9 mouse cellular contexts compared by ENCODE assay signal in the genomic region with DNA sequence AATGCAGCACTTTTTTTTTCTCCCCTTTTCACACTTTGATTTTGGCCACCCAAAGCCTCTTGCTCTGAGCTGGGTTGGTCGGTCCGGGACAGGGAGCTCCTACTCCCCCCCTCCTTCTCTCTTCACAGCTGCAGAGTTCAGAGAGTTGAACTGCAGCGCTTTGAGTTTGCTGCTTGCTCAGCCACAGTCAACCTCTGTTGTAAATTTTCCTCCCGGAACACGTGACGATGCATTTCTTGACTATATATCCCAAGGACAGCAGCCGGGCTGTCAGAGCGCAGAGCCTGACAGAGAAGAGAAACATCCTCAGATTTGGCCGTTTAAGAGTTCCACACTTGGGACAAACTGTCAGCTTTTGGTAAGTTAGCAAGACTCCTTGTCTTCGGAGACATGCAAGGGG. TPM values are rescaled to one million over a fixed set of nuclear protein-coding genes. Genes with fewer than 3 reads are reported as not detected.
DNase-seq lines count a peak whose midpoint lies in the region; ATAC-seq and TF ChIP-seq lines count a peak whose summit lies in the region.
"Had no signal": no experiment of that assay in that cellular context is flagged by ENCODE, and none has a peak within 500 bp of the region (broad histone marks: within the 10 kb centered on the region; RNA-seq: fewer than 3 reads in every experiment).

A gene (plus strand): TSS at position 120 of the 400 bp plus-strand sequence.

- no peaks in the 10 kb centered on the region for H3K9me3 ChIP-seq in liver, embryonic 12.5 days (replicated peaks)
- no peaks in the 10 kb centered on the region for H3K9me3 ChIP-seq in stomach, embryonic 14.5 days (ENCODE audit: control insufficient read depth, low read depth, low read length)
- H3K9me3 ChIP-seq: forebrain, embryonic 12.5 days had no signal

- no peak for TF ChIP-seq POLR2A in liver, adult 2 months (IDR thresholded peaks at IDR 0.05; ENCODE audit: extremely low read depth, insufficient read depth, low read length)
- TF ChIP-seq POLR2A in thymus, adult 2 months (IDR thresholded peaks at IDR 0.05; ENCODE audit: control insufficient read depth, extremely low read depth, insufficient read depth, low read length, poor library complexity), result no peak

- no peak within 1 kb of the TSS for H3K4me2 ChIP-seq in liver, embryonic 12.5 days
- peak within 1 kb of the TSS; percentile 30 for H3K4me2 ChIP-seq in stomach, embryonic 14.5 days (replicated peaks; ENCODE audit: low read depth, low read length)
- H3K4me2 ChIP-seq: forebrain, embryonic 12.5 days had no signal

- no peaks in the 10 kb centered on the region for H3K36me3 ChIP-seq in liver, adult 2 months (ENCODE audit: control insufficient read depth, insufficient read depth, low read length)
- no peaks in the 10 kb centered on the region for H3K36me3 ChIP-seq in liver, embryonic 12.5 days
- no peaks in the 10 kb centered on the region for H3K36me3 ChIP-seq in stomach, embryonic 14.5 days (ENCODE audit: control insufficient read depth, insufficient read depth, low read length)
- no peaks in the 10 kb centered on the region for H3K36me3 ChIP-seq in thymus, adult 2 months (ENCODE audit: control insufficient read depth, insufficient read depth, low read length)
- H3K36me3 ChIP-seq: forebrain, embryonic 12.5 days had no signal

- H3K4me3 ChIP-seq in liver, adult 2 months (ENCODE audit: insufficient read depth, low read depth, low read length), result 0 out of 2 replicates have a peak within 1 kb of the TSS, but pooled peaks have one; percentile 3
- no peak within 1 kb of the TSS for H3K4me3 ChIP-seq in liver, embryonic 12.5 days
- H3K4me3 ChIP-seq in stomach, embryonic 14.5 days (ENCODE audit: low read depth, low read length), result peak within 1 kb of the TSS; percentile 8; the same call in 1 of the 2 replicates
- no peak within 1 kb of the TSS for H3K4me3 ChIP-seq in thymus, adult 2 months (ENCODE audit: control insufficient read depth, insufficient read depth, low read length)
- H3K4me3 ChIP-seq: forebrain, embryonic 12.5 days had no signal

- H3K27ac ChIP-seq in liver, adult 2 months (replicated peaks; ENCODE audit: insufficient read depth, low read depth, low read length), result no peak within 1 kb of the TSS
- H3K27ac ChIP-seq in liver, embryonic 12.5 days, result no peak within 1 kb of the TSS
- H3K27ac ChIP-seq in stomach, embryonic 14.5 days (ENCODE audit: low read length), result peak within 1 kb of the TSS; percentile 39; the same call in 1 of the 2 replicates
- H3K27ac ChIP-seq in thymus, adult 2 months (ENCODE audit: control insufficient read depth, insufficient read depth, low read length), result no peak within 1 kb of the TSS
- H3K27ac ChIP-seq: forebrain, embryonic 12.5 days; hindbrain, postnatal 0 days had no signal

- whole genome bisulfite sequencing in liver, adult 2 months, result 73% methylated on average over 10 of the region's 10 CpGs
- WGBS in liver, embryonic 12.5 days (ENCODE audit: insufficient replicate concordance), result 64% methylated on average over 10 of the region's 10 CpGs
- 34% methylated on average over 10 of the region's 10 CpGs for WGBS in stomach, embryonic 14.5 days
- WGBS in thymus, adult 2 months, result 81% methylated on average over 10 of the region's 10 CpGs

- no peak for ATAC-seq in liver, embryonic 12.5 days
- peak; percentile 56 for ATAC-seq in stomach, embryonic 14.5 days (ENCODE audit: insufficient number of reproducible peaks, insufficient read depth, low FRiP score, low read depth)
- ATAC-seq: hindbrain, postnatal 0 days had no signal

- DNase-seq in liver, adult 2 months (ENCODE audit: extremely low read depth, low read depth, low spot score), result no peak
- DNase-seq in heart, postnatal 10 days, result peak; percentile 42
- peak; percentile 73 for DNase-seq in kidney, postnatal 10 days
- no peak for DNase-seq in thymus, adult 2 months
- DNase-seq in frontal cortex, postnatal 25 days (ENCODE audit: low spot score in 2 of 2), result no peak

- no peaks in the 10 kb centered on the region for H3K27me3 ChIP-seq in liver, adult 2 months (ENCODE audit: control insufficient read depth, insufficient read depth, low read length)
- H3K27me3 ChIP-seq in liver, embryonic 12.5 days (replicated peaks), result no peaks in the 10 kb centered on the region
- no peaks in the 10 kb centered on the region for H3K27me3 ChIP-seq in stomach, embryonic 14.5 days (ENCODE audit: control insufficient read depth, insufficient read depth, low read length)
- H3K27me3 ChIP-seq in thymus, adult 2 months (ENCODE audit: control insufficient read depth, insufficient read depth, low read length), result no peaks in the 10 kb centered on the region
- H3K27me3 ChIP-seq: forebrain, embryonic 12.5 days had no signal

- TF ChIP-seq CTCF in liver, adult 2 months (IDR thresholded peaks at IDR 0.05; ENCODE audit: low read depth, low read length), result no peak
- no peak for TF ChIP-seq CTCF in thymus, adult 2 months (IDR thresholded peaks at IDR 0.05; ENCODE audit: borderline replicate concordance, control insufficient read depth, extremely low read depth, insufficient read depth, low read length, poor library complexity)

- intact Hi-C loops in heart, postnatal 10 days (cut with DNase I), result loop anchor here (5.0 kb wide), 2 partner anchors 69 to 89 kb away; no protein-coding TSS in a partner anchor

- no peaks in the 10 kb centered on the region for H3K4me1 ChIP-seq in liver, adult 2 months (ENCODE audit: control insufficient read depth, insufficient read depth, low read length)
- no peaks in the 10 kb centered on the region for H3K4me1 ChIP-seq in liver, embryonic 12.5 days
- peaks cover 35% of the 10 kb centered on the region for H3K4me1 ChIP-seq in stomach, embryonic 14.5 days (ENCODE audit: control insufficient read depth, insufficient read depth, low read length)
- no peaks in the 10 kb centered on the region for H3K4me1 ChIP-seq in thymus, adult 2 months (replicated peaks; ENCODE audit: control insufficient read depth, insufficient read depth, low read length)
- H3K4me1 ChIP-seq: forebrain, embryonic 12.5 days had no signal

- H3K79me2 ChIP-seq in liver, adult 2 months (ENCODE audit: control insufficient read depth, insufficient read depth, low read length), result no peaks in the 10 kb centered on the region

- H3K9ac ChIP-seq in liver, adult 2 months (ENCODE audit: low read depth, low read length), result no peak within 1 kb of the TSS
- H3K9ac ChIP-seq in liver, embryonic 12.5 days, result no peak within 1 kb of the TSS
- no peak within 1 kb of the TSS for H3K9ac ChIP-seq in stomach, embryonic 14.5 days (replicated peaks; ENCODE audit: low read depth, low read length)
- H3K9ac ChIP-seq: forebrain, embryonic 12.5 days had no signal

RNA-seq across cellular contexts. Expression of the gene that starts here (rescaled TPM):
- 0.20 and 0.28 TPM in 2 replicates for total RNA-seq in liver, adult 2 months (2014; rRNA removed)
- polyA plus RNA-seq in liver, adult 2 months (2012; rRNA removed), result 0.11 and 0.12 TPM in 2 replicates
- polyA plus RNA-seq in liver, embryonic 12.5 days (2016; fragmentation: Nextera tagmentation; extraction: Ambion mirVana), result 0.07 and 0.12 TPM in 2 replicates
- 1 to 10 TPM; 3.1 to 4.4 TPM for total RNA-seq in heart, postnatal 10 days (2021)
- 6.6 and 7.9 TPM in 2 replicates for polyA plus RNA-seq in stomach, embryonic 14.5 days (2014; fragmentation: Nextera tagmentation; extraction: Ambion mirVana)
- polyA plus RNA-seq in thymus, adult 2 months (2012; rRNA removed), result 0.36 and 0.44 TPM in 2 replicates

Comparison
In these comparisons a context has a peak if more than half of its experiments do, and no peak if none do; other contexts are left out.
1. H3K4me3 ChIP-seq: peak in liver, adult 2 months (single experiment) and stomach, embryonic 14.5 days (single experiment); none in liver, embryonic 12.5 days (single experiment) and thymus, adult 2 months (single experiment).
2. DNase-seq: peak in heart, postnatal 10 days (2 of 2) and kidney, postnatal 10 days (single experiment); none in liver, adult 2 months (single experiment), thymus, adult 2 months (single experiment) and frontal cortex, postnatal 25 days (0 of 2).